Mouse (Mus musculus) neural tube, embryonic 13.5 days (tissue): ENCODE results near the gene Dhh. TPM values are rescaled to one million over a fixed set of nuclear protein-coding genes. Genes with fewer than 3 reads are reported as not detected.
A peak's percentile ranks its signal among the peaks of the same experiment; 100 is the strongest.

ENCODE experiments used
- ATAC-seq: fragments of 200-750 bp; cut with Nextera tagmentation; 2 replicates; pipeline ENCODE4 v1.8.0; 2017; ENCODE audit warnings: low read depth, mild to moderate bottlenecking, moderate TSS enrichment, moderate library complexity
- H3K27ac ChIP-seq: fragments of 300-500 bp; sonication (generic); replicated peaks from 2 replicates; pipeline ENCODE4 v1.5.1; 2015; ENCODE audit warnings: moderate library complexity, mild to moderate bottlenecking, inconsistent platforms
- H3K27me3 ChIP-seq: fragments of 300-500 bp; sonication (generic); 2 replicates; pipeline ENCODE4 v1.6.1; 2015; ENCODE audit warnings: mild to moderate bottlenecking, inconsistent platforms
- H3K36me3 ChIP-seq: fragments of 300-500 bp; sonication (generic); 2 replicates; pipeline ENCODE4 v1.6.1; 2015; ENCODE audit warnings: mild to moderate bottlenecking, inconsistent platforms
- H3K4me1 ChIP-seq: fragments of 300-500 bp; sonication (generic); replicated peaks from 2 replicates; pipeline ENCODE4 v1.6.1; 2015; ENCODE audit warnings: inconsistent platforms
- H3K4me2 ChIP-seq: fragments of 300-500 bp; sonication (generic); 2 replicates; pipeline ENCODE4 v1.6.1; 2015; ENCODE audit warnings: inconsistent platforms, mild to moderate bottlenecking, moderate library complexity
- H3K4me3 ChIP-seq: fragments of 300-500 bp; sonication (generic); 2 replicates; pipeline ENCODE4 v1.5.1; 2015; ENCODE audit warnings: mild to moderate bottlenecking, inconsistent platforms
- H3K9ac ChIP-seq: fragments of 300-500 bp; sonication (generic); 2 replicates; pipeline ENCODE4 v1.6.1; 2015; ENCODE audit warnings: moderate library complexity, mild to moderate bottlenecking, inconsistent platforms
- H3K9me3 ChIP-seq: fragments of 300-500 bp; sonication (generic); 2 replicates; pipeline ENCODE4 v1.6.1; 2016; ENCODE audit warnings: inconsistent platforms
- WGBS: fragments of 180-500 bp; shearing (Covaris S2); methylation state at CpG from one replicate; pipeline ENCODE4 v1.1.7; 2015; 5-methylcytosine and 5-hydroxymethylcytosine counted together
- polyA plus RNA-seq: library from polyadenylated mRNA; unstranded; fragments of >200 nt; fragmentation: Nextera tagmentation; extraction: Ambion mirVana; gene quantifications from 2 replicates; pipeline ENCODE4 v1.2.1, GENCODE M21; 2015

The Dhh gene
- polyA plus RNA-seq, 1 experiment from 2014 or later = 4.3 TPM

GRCm38 (mm10) chr15:98868346-98869063 is 29.8 kb downstream of the Dhh start:
- Histone ChIP-seq H3K36me3 (peaks cover 32% of the 10 kb centered on the region), H3K9ac (peak overlapping the region; percentile 99), H3K27ac (0 out of 2 replicates have a peak overlapping the region, but pooled peaks have one; percentile 1), H3K4me2 (peak overlapping the region; percentile 100), H3K4me3 (peak overlapping the region; percentile 98), H3K27me3 (no peaks in the 10 kb centered on the region), H3K4me1 (peaks cover 49% of the 10 kb centered on the region), H3K9me3 (no peaks in the 10 kb centered on the region)
- no peak for ATAC-seq
- WGBS = 42% methylated on average over 11 of the region's 11 CpGs

- H3K9ac ChIP-seq = peak overlapping the region; percentile 99; the same call in 1 of the 2 replicates
- H3K4me2 ChIP-seq = peak overlapping the region; percentile 100
- H3K36me3 ChIP-seq = peaks cover 44% of the 10 kb centered on the region
- H3K4me1 ChIP-seq = peaks cover 42% of the 10 kb centered on the region
- peak overlapping the region; percentile 98; the same call in 1 of the 2 replicates for H3K4me3 ChIP-seq
- no peaks in the 10 kb centered on the region for H3K9me3 ChIP-seq
- no peak for ATAC-seq
- WGBS = 80% methylated on average over 6 of the region's 6 CpGs
- no peaks in the 10 kb centered on the region for H3K27me3 ChIP-seq
- H3K27ac ChIP-seq = no peak overlapping the region
Measured at GRCm38 (mm10) chr15:98867321-98867720, 31.0 kb downstream of the Dhh start.

GRCm38 (mm10) chr15:98866501-98866900 is 31.8 kb downstream of the Dhh start:
- no peak overlapping the region for H3K9ac ChIP-seq
- H3K27me3 ChIP-seq = no peaks in the 10 kb centered on the region
- 91% methylated on average over 5 of the region's 5 CpGs for WGBS
- no peaks in the 10 kb centered on the region for H3K9me3 ChIP-seq
- no peak overlapping the region for H3K4me2 ChIP-seq
- no peak overlapping the region for H3K4me3 ChIP-seq
- no peak overlapping the region for H3K27ac ChIP-seq
- H3K4me1 ChIP-seq = peaks cover 42% of the 10 kb centered on the region
- peaks cover 52% of the 10 kb centered on the region for H3K36me3 ChIP-seq
- ATAC-seq = no peak

GRCm38 (mm10) chr15:98865771-98866170 is 32.6 kb downstream of the Dhh start:
- ATAC-seq = no peak
- no peaks in the 10 kb centered on the region for H3K27me3 ChIP-seq
- no peak overlapping the region for H3K4me2 ChIP-seq
- WGBS = 94% methylated on average over 8 of the region's 8 CpGs
- H3K9ac ChIP-seq = no peak overlapping the region
- peaks cover 60% of the 10 kb centered on the region for H3K36me3 ChIP-seq
- H3K27ac ChIP-seq = no peak overlapping the region
- H3K4me1 ChIP-seq = peaks cover 42% of the 10 kb centered on the region
- no peak overlapping the region for H3K4me3 ChIP-seq
- no peaks in the 10 kb centered on the region for H3K9me3 ChIP-seq

GRCm38 (mm10) chr15:98864951-98865350 is 33.4 kb downstream of the Dhh start:
- Histone ChIP-seq H3K36me3 (peaks cover 68% of the 10 kb centered on the region), H3K9me3 (no peaks in the 10 kb centered on the region), H3K4me2 (no peak overlapping the region), H3K27me3 (no peaks in the 10 kb centered on the region), H3K9ac (no peak overlapping the region), H3K4me1 (peaks cover 34% of the 10 kb centered on the region), H3K4me3 (no peak overlapping the region), H3K27ac (no peak overlapping the region)
- WGBS = 96% methylated on average over 6 of the region's 6 CpGs
- no peak for ATAC-seq

GRCm38 (mm10) chr15:98863451-98863958 is 34.8 kb downstream of the Dhh start:
- no peak overlapping the region for H3K4me2 ChIP-seq
- H3K9ac ChIP-seq = no peak overlapping the region
- H3K36me3 ChIP-seq = peaks cover 82% of the 10 kb centered on the region
- no peak overlapping the region for H3K4me3 ChIP-seq
- WGBS = 91% methylated on average over 12 of the region's 12 CpGs
- ATAC-seq = no peak
- H3K4me1 ChIP-seq = peaks cover 20% of the 10 kb centered on the region
- no peak overlapping the region for H3K27ac ChIP-seq
- H3K27me3 ChIP-seq = no peaks in the 10 kb centered on the region
- no peaks in the 10 kb centered on the region for H3K9me3 ChIP-seq

- Histone ChIP-seq H3K4me3 (no peak overlapping the region), H3K4me2 (no peak overlapping the region), H3K4me1 (peaks cover 3% of the 10 kb centered on the region), H3K9me3 (no peaks in the 10 kb centered on the region), H3K27ac (no peak overlapping the region), H3K36me3 (peaks cover 99% of the 10 kb centered on the region), H3K9ac (no peak overlapping the region), H3K27me3 (no peaks in the 10 kb centered on the region)
- no peak for ATAC-seq
- WGBS = 88% methylated on average over 21 of the region's 21 CpGs
Measured at GRCm38 (mm10) chr15:98861701-98862410, 36.5 kb downstream of the Dhh start.

GRCm38 (mm10) chr15:98860921-98861320 is 37.4 kb downstream of the Dhh start:
- Histone ChIP-seq H3K4me1 (no peaks in the 10 kb centered on the region), H3K36me3 (peaks cover 100% of the 10 kb centered on the region), H3K9me3 (no peaks in the 10 kb centered on the region), H3K27ac (no peak overlapping the region), H3K4me2 (no peak overlapping the region), H3K9ac (no peak overlapping the region), H3K27me3 (no peaks in the 10 kb centered on the region), H3K4me3 (no peak overlapping the region)
- no peak for ATAC-seq
- 94% methylated on average over 18 of the region's 18 CpGs for WGBS

- no peak overlapping the region for H3K27ac ChIP-seq
- no peaks in the 10 kb centered on the region for H3K4me1 ChIP-seq
- H3K27me3 ChIP-seq = no peaks in the 10 kb centered on the region
- H3K36me3 ChIP-seq = peaks cover 100% of the 10 kb centered on the region
- H3K4me3 ChIP-seq = no peak overlapping the region
- no peaks in the 10 kb centered on the region for H3K9me3 ChIP-seq
- ATAC-seq = no peak
- WGBS = 83% methylated on average over 9 of the region's 9 CpGs
- no peak overlapping the region for H3K4me2 ChIP-seq
- H3K9ac ChIP-seq = no peak overlapping the region
Measured at GRCm38 (mm10) chr15:98859319-98860043, 38.9 kb downstream of the Dhh start.

GRCm38 (mm10) chr15:98854214-98854613 is 44.1 kb downstream of the Dhh start:
- Histone ChIP-seq H3K27me3 (no peaks in the 10 kb centered on the region), H3K9me3 (no peaks in the 10 kb centered on the region), H3K4me2 (no peak overlapping the region), H3K9ac (no peak overlapping the region), H3K4me3 (no peak overlapping the region), H3K4me1 (no peaks in the 10 kb centered on the region), H3K27ac (no peak overlapping the region), H3K36me3 (peaks cover 100% of the 10 kb centered on the region)
- 93% methylated on average over 16 of the region's 16 CpGs for WGBS
- no peak for ATAC-seq

GRCm38 (mm10) chr15:98853161-98853937 is 45.0 kb downstream of the Dhh start:
- no peak overlapping the region for H3K4me3 ChIP-seq
- peaks cover 100% of the 10 kb centered on the region for H3K36me3 ChIP-seq
- no peak for ATAC-seq
- H3K27me3 ChIP-seq = no peaks in the 10 kb centered on the region
- no peak overlapping the region for H3K27ac ChIP-seq
- no peak overlapping the region for H3K4me2 ChIP-seq
- H3K9me3 ChIP-seq = no peaks in the 10 kb centered on the region
- no peaks in the 10 kb centered on the region for H3K4me1 ChIP-seq
- 94% methylated on average over 28 of the region's 28 CpGs for WGBS
- H3K9ac ChIP-seq = no peak overlapping the region
